Comparison of ENCODE assay signal across 7 mouse cellular contexts in genomic region chr8:95331720-95332436, GRCm38 (mm10). TPM values are rescaled to one million over a fixed set of nuclear protein-coding genes. Genes with fewer than 3 reads are reported as not detected.
DNase-seq lines count a peak whose midpoint lies in the region; ATAC-seq and TF ChIP-seq lines count a peak whose summit lies in the region.

TSS of gene Zfp319 (minus strand) at chr8:95331950.
TSS of gene Usb1 (plus strand) at chr8:95332284.

- intact Hi-C loops in left cerebral cortex, postnatal 4 days (cut with DNase I): loop anchor here (2.0 to 5.0 kb wide), 2 partner anchors 77 to 380 kb away; no protein-coding TSS in a partner anchor

- H3K27ac ChIP-seq in intestine, postnatal 0 days (ENCODE audit: low read depth, low read length): peak within 1 kb of the TSS; percentile 96
- peak within 1 kb of the TSS; percentile 98 for H3K27ac ChIP-seq in midbrain, embryonic 12.5 days (replicated peaks)
- peak within 1 kb of the TSS; percentile 96 for H3K27ac ChIP-seq in small intestine, adult 2 months (ENCODE audit: insufficient read depth, low read depth, low read length)

- peak within 1 kb of the TSS; percentile 78 for H3K9ac ChIP-seq in intestine, postnatal 0 days (ENCODE audit: low read depth, low read length)
- H3K9ac ChIP-seq in midbrain, embryonic 12.5 days (replicated peaks): peak within 1 kb of the TSS; percentile 95

- no peaks in the 10 kb centered on the region for H3K27me3 ChIP-seq in intestine, postnatal 0 days (replicated peaks; ENCODE audit: control insufficient read depth, insufficient read depth, low read length)
- H3K27me3 ChIP-seq in midbrain, embryonic 12.5 days: no peaks in the 10 kb centered on the region
- H3K27me3 ChIP-seq in small intestine, adult 2 months (ENCODE audit: control insufficient read depth, insufficient read depth, low read length): no peaks in the 10 kb centered on the region

- no peaks in the 10 kb centered on the region for H3K9me3 ChIP-seq in intestine, postnatal 0 days (ENCODE audit: control insufficient read depth)
- H3K9me3 ChIP-seq in midbrain, embryonic 12.5 days: no peaks in the 10 kb centered on the region

- DNase-seq in adrenal gland, adult 2 months: peak; percentile 97
- DNase-seq in embryo, embryonic 11.5 days (ENCODE audit: low read depth, low spot score): peak; percentile 90
- DNase-seq in gastrocnemius, postnatal 4 days (ENCODE audit: low spot score in 2 of 2): peak; percentile 97
- DNase-seq in left cerebral cortex, postnatal 4 days: peak; percentile 94

- H3K4me3 ChIP-seq in intestine, postnatal 0 days (ENCODE audit: low read depth, low read length): peak within 1 kb of the TSS; percentile 85
- H3K4me3 ChIP-seq in midbrain, embryonic 12.5 days: peak within 1 kb of the TSS; percentile 95
- H3K4me3 ChIP-seq in small intestine, adult 2 months (ENCODE audit: low read depth, low read length): peak within 1 kb of the TSS; percentile 94

- TF ChIP-seq CTCF in intestine, postnatal 0 days (IDR thresholded peaks at IDR 0.05; ENCODE audit: low read depth): peak; percentile 73
- TF ChIP-seq CTCF in small intestine, adult 2 months (IDR thresholded peaks at IDR 0.05; ENCODE audit: extremely low read depth, insufficient read length, insufficient replicate concordance, low read depth, low read length): peak; percentile 64

- H3K4me1 ChIP-seq in intestine, postnatal 0 days (replicated peaks; ENCODE audit: control insufficient read depth, insufficient read depth, low read length): 0 out of 2 replicates have a peak, but pooled peaks cover 8% of the 10 kb centered on the region
- peaks cover 20% of the 10 kb centered on the region for H3K4me1 ChIP-seq in midbrain, embryonic 12.5 days
- H3K4me1 ChIP-seq in small intestine, adult 2 months (ENCODE audit: control insufficient read depth, insufficient read depth, insufficient read length, low read length): peaks cover 2% of the 10 kb centered on the region; the same call in 1 of the 2 replicates

- peak; percentile 96 for TF ChIP-seq POLR2A in small intestine, adult 2 months (IDR thresholded peaks at IDR 0.05; ENCODE audit: low read depth, low read length)

- peaks cover 45% of the 10 kb centered on the region for H3K36me3 ChIP-seq in intestine, postnatal 0 days (ENCODE audit: control insufficient read depth, insufficient read depth)
- H3K36me3 ChIP-seq in midbrain, embryonic 12.5 days: peaks cover 33% of the 10 kb centered on the region
- H3K36me3 ChIP-seq in small intestine, adult 2 months (ENCODE audit: control insufficient read depth, insufficient read depth, low read length): peaks cover 31% of the 10 kb centered on the region

- H3K4me2 ChIP-seq in intestine, postnatal 0 days (replicated peaks; ENCODE audit: low read depth): peak within 1 kb of the TSS; percentile 84
- H3K4me2 ChIP-seq in midbrain, embryonic 12.5 days (replicated peaks): peak within 1 kb of the TSS; percentile 88

- under 1% methylated on average over 68 of the region's 80 CpGs for WGBS in intestine, postnatal 0 days
- under 1% methylated on average over 56 of the region's 80 CpGs for WGBS in midbrain, embryonic 12.5 days
- under 1% methylated on average over 80 of the region's 80 CpGs for whole genome bisulfite sequencing in small intestine, adult 2 months

- ATAC-seq in intestine, postnatal 0 days: peak; percentile 94
- peak; percentile 94 for ATAC-seq in midbrain, embryonic 12.5 days (ENCODE audit: low FRiP score, low read depth)

RNA-seq across cellular contexts. Expression of gene Zfp319, which starts in this region (rescaled TPM):
- 10 to 100 TPM in 1 of 2 experiments, 1 to 10 TPM in 1; 9.6 to 10.5 TPM for total RNA-seq in adrenal gland, adult 2 months (2021)
- polyA plus RNA-seq in adrenal gland, adult 2 months (2012; rRNA removed): 12.3 and 13.0 TPM in 2 replicates
- 10 to 100 TPM; 11.8 to 12.6 TPM for total RNA-seq in gastrocnemius, postnatal 4 days (2021)
- polyA plus RNA-seq in intestine, postnatal 0 days (2015; fragmentation: Nextera tagmentation; extraction: Ambion mirVana): 2.2 and 2.3 TPM in 2 replicates
- 10 to 100 TPM; 26.8 to 29.6 TPM for total RNA-seq in left cerebral cortex, postnatal 4 days (2021)
- polyA plus RNA-seq in midbrain, embryonic 12.5 days (2016; fragmentation: Nextera tagmentation; extraction: Ambion mirVana): 19.1 and 20.6 TPM in 2 replicates
- polyA plus RNA-seq in small intestine, adult 2 months (2012; rRNA removed): 5.2 and 8.7 TPM in 2 replicates

RNA-seq across cellular contexts. Expression of gene Usb1, which starts in this region (rescaled TPM):
- total RNA-seq in adrenal gland, adult 2 months (2021): 10 to 100 TPM; 13.1 to 16.7 TPM
- 19.6 and 23.8 TPM in 2 replicates for polyA plus RNA-seq in adrenal gland, adult 2 months (2012; rRNA removed)
- 10 to 100 TPM; 17.9 to 22.2 TPM for total RNA-seq in gastrocnemius, postnatal 4 days (2021)
- 22.3 and 25.6 TPM in 2 replicates for polyA plus RNA-seq in intestine, postnatal 0 days (2015; fragmentation: Nextera tagmentation; extraction: Ambion mirVana)
- total RNA-seq in left cerebral cortex, postnatal 4 days (2021): 10 to 100 TPM; 26.5 to 32.8 TPM
- 33.9 and 37.1 TPM in 2 replicates for polyA plus RNA-seq in midbrain, embryonic 12.5 days (2016; fragmentation: Nextera tagmentation; extraction: Ambion mirVana)
- 13.4 and 21.2 TPM in 2 replicates for polyA plus RNA-seq in small intestine, adult 2 months (2012; rRNA removed)

Comparison
In these comparisons a context has a peak if more than half of its experiments do, and no peak if none do; other contexts are left out.
1. Peak in every context shown above with its lines: DNase-seq, ATAC-seq, H3K4me3 ChIP-seq and H3K27ac ChIP-seq.